ENCODE assay signal across 8 mouse cellular contexts in genomic region chr11:75650958-75651425, GRCm38 (mm10). TPM values are rescaled to one million over a fixed set of nuclear protein-coding genes. Genes with fewer than 3 reads are reported as not detected.
A peak's percentile ranks its signal among the peaks of the same experiment; 100 is the strongest.
DNase-seq lines count a peak whose midpoint lies in the region; ATAC-seq and TF ChIP-seq lines count a peak whose summit lies in the region.

No protein-coding gene starts in this region.

- H3K4me1 ChIP-seq in lung, adult 2 months (ENCODE audit: control insufficient read depth, insufficient read depth, low read length): peaks cover 43% of the 10 kb centered on the region
- peaks cover 41% of the 10 kb centered on the region for H3K4me1 ChIP-seq in forebrain, embryonic 15.5 days
- H3K4me1 ChIP-seq in liver, embryonic 15.5 days (replicated peaks): peaks cover 79% of the 10 kb centered on the region

- H3K27me3 ChIP-seq in forebrain, embryonic 15.5 days: peaks cover 18% of the 10 kb centered on the region
- H3K27me3 ChIP-seq in liver, embryonic 15.5 days: no peaks in the 10 kb centered on the region
- no peaks in the 10 kb centered on the region for H3K27me3 ChIP-seq in splenic B cell, adult 2 months (ENCODE audit: control insufficient read depth, insufficient read depth, low read length, poor library complexity, severe bottlenecking)

- peak overlapping the region; percentile 89 for H3K4me2 ChIP-seq in forebrain, embryonic 15.5 days (replicated peaks)
- peak overlapping the region; percentile 100 for H3K4me2 ChIP-seq in liver, embryonic 15.5 days

- WGBS in lung, adult 2 months: 31% methylated on average over 13 of the region's 13 CpGs
- 48% methylated on average over 13 of the region's 13 CpGs for WGBS in forebrain, embryonic 15.5 days
- WGBS in liver, embryonic 15.5 days (ENCODE audit: insufficient replicate concordance): 21% methylated on average over 13 of the region's 13 CpGs

- DNase-seq in lung, adult 2 months: no peak
- no peak for DNase-seq in lung, postnatal 10 days
- peak; percentile 80 for DNase-seq in splenic B cell, adult 2 months (ENCODE audit: low read depth, low spot score)
- no peak for DNase-seq in gastrocnemius, adult 8-10 months (ENCODE audit: low spot score in 2 of 2)
- no peak for DNase-seq in spleen, adult 18-20 months
- DNase-seq in cerebellum, adult 8-10 months: no peak

- no peak for ATAC-seq in forebrain, embryonic 15.5 days (replicated peaks)
- no peak for ATAC-seq in liver, embryonic 15.5 days (ENCODE audit: insufficient read depth)

- H3K27ac ChIP-seq in forebrain, embryonic 15.5 days (replicated peaks): no peak overlapping the region
- H3K27ac ChIP-seq in liver, embryonic 15.5 days (replicated peaks): peak overlapping the region; percentile 92

- no peaks in the 10 kb centered on the region for H3K36me3 ChIP-seq in forebrain, embryonic 15.5 days
- H3K36me3 ChIP-seq in liver, embryonic 15.5 days (replicated peaks): no peaks in the 10 kb centered on the region; the same call in none of the 2 replicates
- H3K36me3 ChIP-seq in splenic B cell, adult 2 months (ENCODE audit: control insufficient read depth, insufficient read depth, low read length, poor library complexity, severe bottlenecking): peaks cover 3% of the 10 kb centered on the region; the same call in 1 of the 2 replicates

- H3K4me3 ChIP-seq in lung, adult 2 months (replicated peaks; ENCODE audit: extremely low read depth, low read depth, low read length): peak overlapping the region; percentile 92
- peak overlapping the region; percentile 65 for H3K4me3 ChIP-seq in forebrain, embryonic 15.5 days
- H3K4me3 ChIP-seq in liver, embryonic 15.5 days (replicated peaks): peak overlapping the region; percentile 83

- peak overlapping the region; percentile 77 for H3K9ac ChIP-seq in forebrain, embryonic 15.5 days (replicated peaks)
- peak overlapping the region; percentile 90 for H3K9ac ChIP-seq in liver, embryonic 15.5 days

- no peak for TF ChIP-seq POLR2A in lung, adult 2 months (IDR thresholded peaks at IDR 0.05; ENCODE audit: borderline replicate concordance, extremely low read depth, low read depth, low read length)

- no peak for TF ChIP-seq CTCF in lung, adult 2 months (IDR thresholded peaks at IDR 0.05; ENCODE audit: insufficient read depth, low read length)

- no peaks in the 10 kb centered on the region for H3K9me3 ChIP-seq in forebrain, embryonic 15.5 days
- H3K9me3 ChIP-seq in liver, embryonic 15.5 days (replicated peaks): no peaks in the 10 kb centered on the region

RNA-seq across cellular contexts. Expression of gene Myo1c, which starts 0.7 kb away (rescaled TPM):
- polyA plus RNA-seq in lung, adult 2 months (2012; rRNA removed): 216 and 256 TPM in 2 replicates
- polyA plus RNA-seq in forebrain, embryonic 15.5 days (2015; fragmentation: Nextera tagmentation; extraction: Ambion mirVana): 9.2 and 11.1 TPM in 2 replicates
- polyA plus RNA-seq in liver, embryonic 15.5 days (2015; fragmentation: Nextera tagmentation; extraction: Ambion mirVana): 20.6 and 24.5 TPM in 2 replicates
- 10 to 100 TPM; 29.7 to 34.7 (median 32.1) TPM for total RNA-seq in gastrocnemius, adult 8-10 months (2022)

RNA-seq across cellular contexts. Expression of gene Inpp5k, which starts 20.2 kb away (rescaled TPM):
- polyA plus RNA-seq in lung, adult 2 months (2012; rRNA removed): 96.6 and 130 TPM in 2 replicates
- polyA plus RNA-seq in forebrain, embryonic 15.5 days (2015; fragmentation: Nextera tagmentation; extraction: Ambion mirVana): 47.2 and 47.4 TPM in 2 replicates
- 16.0 and 18.3 TPM in 2 replicates for polyA plus RNA-seq in liver, embryonic 15.5 days (2015; fragmentation: Nextera tagmentation; extraction: Ambion mirVana)
- total RNA-seq in gastrocnemius, adult 8-10 months (2022): 10 to 100 TPM; 20.2 to 25.3 (median 23.6) TPM

RNA-seq across cellular contexts. Expression of gene Crk, which starts 28.1 kb away (rescaled TPM):
- polyA plus RNA-seq in lung, adult 2 months (2012; rRNA removed): 49.5 and 140 TPM in 2 replicates
- 125 and 131 TPM in 2 replicates for polyA plus RNA-seq in forebrain, embryonic 15.5 days (2015; fragmentation: Nextera tagmentation; extraction: Ambion mirVana)
- 32.3 and 33.9 TPM in 2 replicates for polyA plus RNA-seq in liver, embryonic 15.5 days (2015; fragmentation: Nextera tagmentation; extraction: Ambion mirVana)
- 10 to 100 TPM; 48.7 to 68.4 (median 50.0) TPM for total RNA-seq in gastrocnemius, adult 8-10 months (2022)
